Mouse (Mus musculus): ENCODE results near the gene Fam217a.
A peak's percentile ranks its signal among the peaks of the same experiment; 100 is the strongest.

DNA sequence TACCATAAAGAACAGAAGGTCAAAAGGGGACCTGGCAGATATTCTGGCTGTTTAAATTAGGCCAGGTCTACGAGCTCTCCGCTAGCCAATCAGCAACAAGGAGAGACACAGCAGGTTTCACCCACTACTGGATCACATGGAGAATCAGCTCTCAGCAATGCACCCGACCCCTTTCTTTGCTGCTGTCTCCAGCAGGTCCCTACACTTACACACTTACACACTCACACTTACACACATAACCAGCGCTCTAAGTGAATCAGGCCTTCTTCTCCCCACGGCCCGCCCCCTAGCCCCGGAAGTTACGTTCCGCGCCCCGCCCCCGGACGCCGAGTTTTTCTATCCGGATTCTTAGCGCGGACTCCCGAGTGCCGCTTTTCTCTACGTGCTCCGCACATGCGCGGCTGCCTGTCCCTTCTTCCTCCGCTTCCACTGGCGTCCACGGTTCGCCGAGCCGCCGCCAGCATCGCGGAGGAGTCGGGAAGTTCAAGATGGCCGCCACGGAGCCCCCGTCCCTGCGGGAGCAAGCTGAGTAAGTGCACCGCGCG is 48.9 kb downstream of the Fam217a start, which contains the start of gene Prpf4b:
- no peak for TF ChIP-seq CEBPB (IDR thresholded peaks at IDR 0.05; ENCODE audit: insufficient read depth, poor library complexity, severe bottlenecking)
- TF ChIP-seq POLR2A (IDR thresholded peaks at IDR 0.05; ENCODE audit: insufficient read length, low read depth): peak; percentile 71
- no peak for TF ChIP-seq MAX (IDR thresholded peaks at IDR 0.05; ENCODE audit: low read depth)
- peak; percentile 71 for TF ChIP-seq POLR2AphosphoS2 (IDR thresholded peaks at IDR 0.05; ENCODE audit: insufficient read length, low read depth)
- no peak for TF ChIP-seq USF1 (IDR thresholded peaks at IDR 0.05; ENCODE audit: low read depth)
- TF ChIP-seq E2F4 (IDR thresholded peaks at IDR 0.05; ENCODE audit: insufficient read depth): no peak
- no peak for TF ChIP-seq MYOD1 (IDR thresholded peaks at IDR 0.05; ENCODE audit: control insufficient read depth in 1 of 3, insufficient read length in 2 of 3, low read depth in 2 of 3)
- TF ChIP-seq TCF3 (IDR thresholded peaks at IDR 0.05; ENCODE audit: insufficient read length, low read depth): no peak
- no peak for TF ChIP-seq TCF12 (IDR thresholded peaks at IDR 0.05; ENCODE audit: insufficient read depth, poor library complexity, severe bottlenecking)
- no peak for TF ChIP-seq MYOG (IDR thresholded peaks at IDR 0.05; ENCODE audit: control insufficient read depth in 1 of 3, insufficient read depth in 1 of 3, insufficient read length in 2 of 3, low read depth in 2 of 3)
- TF ChIP-seq SRF (IDR thresholded peaks at IDR 0.05; ENCODE audit: control insufficient read depth, insufficient read length, low read depth): no peak
- no peak for TF ChIP-seq REST (IDR thresholded peaks at IDR 0.05; ENCODE audit: insufficient read depth, insufficient read length)
